Mouse (Mus musculus): ENCODE measurements at regions not wholly inside any gene's neighbourhood (a gene's known extent, or its start where the extent isn't known, plus 50 kb on each side); places are given as distances from the start of the nearest gene placed in this dataset.

DNA sequence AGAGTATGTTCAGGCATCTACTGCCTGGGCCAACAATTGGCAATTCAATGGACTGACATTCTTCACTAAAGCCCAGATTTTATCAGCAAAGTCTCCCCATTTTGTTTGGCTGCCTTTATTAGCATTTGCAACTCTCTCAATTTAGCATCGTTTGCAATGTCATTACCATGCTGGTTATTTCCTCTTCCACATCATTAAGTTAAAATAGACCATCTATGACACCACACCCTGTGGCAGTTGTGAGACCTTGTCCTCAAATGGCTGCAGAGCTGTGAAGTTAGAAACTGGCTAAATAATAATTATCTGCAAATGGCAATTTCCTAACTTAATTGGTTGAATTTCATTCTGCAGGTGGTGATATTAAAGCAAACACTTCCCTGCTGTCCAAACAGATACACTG, 381.8 kb downstream of the H2al1n start:
- Histone ChIP-seq H3K4me3 (no peak overlapping the region), H3K9me3 (no peaks in the 10 kb centered on the region), H3K36me3 (replicated peaks) (no peaks in the 10 kb centered on the region), H3K27me3 (replicated peaks; ENCODE audit: low read depth, poor library complexity, severe bottlenecking) (no peaks in the 10 kb centered on the region), H3K4me1 (no peaks in the 10 kb centered on the region), H3K27ac (replicated peaks) (no peak overlapping the region)
- DNase-seq (ENCODE audit: low spot score) = no peak
- 60% methylated on average over 1 of the region's 1 CpGs for WGBS

DNA sequence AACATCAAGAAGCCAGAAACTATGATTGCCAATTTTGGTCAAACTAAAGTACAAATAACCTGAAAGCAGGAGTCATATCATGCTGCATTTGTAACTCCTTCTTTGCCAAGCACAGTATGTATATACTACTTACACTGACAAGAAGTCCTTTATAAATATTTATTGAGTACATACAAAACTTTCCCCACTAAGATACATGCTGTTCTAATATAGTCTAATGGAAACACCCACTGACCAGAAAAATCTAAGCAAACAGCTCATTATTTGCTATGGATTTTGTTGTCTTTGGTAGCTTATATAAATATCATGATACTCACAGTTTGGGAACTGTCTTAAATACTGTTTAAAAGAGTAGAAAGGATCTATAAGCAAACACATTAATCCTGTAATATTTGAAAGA, 385.9 kb downstream of the H2al1n start:
- no peak for DNase-seq (ENCODE audit: low spot score)
- Histone ChIP-seq H3K4me3 (no peak overlapping the region), H3K36me3 (replicated peaks) (no peaks in the 10 kb centered on the region), H3K27me3 (replicated peaks; ENCODE audit: low read depth, poor library complexity, severe bottlenecking) (no peaks in the 10 kb centered on the region), H3K27ac (replicated peaks) (no peak overlapping the region), H3K4me1 (no peaks in the 10 kb centered on the region), H3K9me3 (no peaks in the 10 kb centered on the region)

DNA sequence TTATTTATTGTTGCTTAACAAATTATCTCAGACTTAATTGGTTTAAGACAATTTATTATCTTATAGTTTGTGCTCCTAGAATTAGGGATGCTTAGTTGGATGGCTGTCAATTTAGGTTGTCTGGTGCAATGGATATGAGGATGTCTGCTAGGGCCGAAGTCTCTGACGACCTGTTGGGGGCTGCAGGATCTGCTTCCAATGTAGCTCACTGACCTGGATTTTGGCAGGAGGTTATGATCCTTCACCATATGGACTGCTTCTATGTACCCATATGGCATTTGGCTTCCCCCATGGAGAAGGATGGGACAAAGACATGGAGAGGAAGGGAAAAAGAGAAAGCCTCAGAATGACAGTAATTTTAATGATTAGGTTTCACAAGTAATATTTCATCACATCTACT, 391.0 kb downstream of the H2al1n start:
- WGBS = 86% methylated on average over 2 of the region's 2 CpGs
- Histone ChIP-seq H3K27ac (replicated peaks) (no peak overlapping the region), H3K4me3 (no peak overlapping the region), H3K4me1 (no peaks in the 10 kb centered on the region), H3K36me3 (replicated peaks) (no peaks in the 10 kb centered on the region), H3K9me3 (no peaks in the 10 kb centered on the region), H3K27me3 (replicated peaks; ENCODE audit: low read depth, poor library complexity, severe bottlenecking) (no peaks in the 10 kb centered on the region)
- DNase-seq (ENCODE audit: low spot score) = no peak

DNA sequence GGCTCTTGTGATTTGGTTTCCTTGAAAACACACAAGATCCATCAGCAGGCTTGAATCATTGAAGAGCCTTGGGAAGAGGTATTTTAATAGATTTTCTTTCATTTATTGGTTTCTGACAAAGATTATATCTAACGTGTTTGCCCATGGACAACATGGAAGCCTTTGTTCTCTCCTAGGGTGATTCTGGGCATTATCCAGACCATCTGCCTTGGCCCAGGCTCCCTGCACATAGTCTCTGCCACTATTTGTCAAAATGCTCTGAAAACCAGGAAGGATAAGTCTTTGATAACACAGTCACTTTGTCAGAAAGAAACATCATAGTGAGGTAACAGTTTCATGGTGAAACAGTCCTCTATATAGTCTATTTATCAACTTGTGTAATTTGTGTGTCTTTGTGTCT, 398.2 kb downstream of the H2al1n start:
- WGBS = 85% methylated on average over 1 of the region's 1 CpGs
- DNase-seq (ENCODE audit: low spot score) = no peak
- H3K9me3 ChIP-seq = no peaks in the 10 kb centered on the region
- no peak overlapping the region for H3K27ac ChIP-seq (replicated peaks)
- H3K4me1 ChIP-seq = no peaks in the 10 kb centered on the region
- no peaks in the 10 kb centered on the region for H3K27me3 ChIP-seq (replicated peaks; ENCODE audit: low read depth, poor library complexity, severe bottlenecking)
- H3K36me3 ChIP-seq (replicated peaks) = no peaks in the 10 kb centered on the region
- no peak overlapping the region for H3K4me3 ChIP-seq

DNA sequence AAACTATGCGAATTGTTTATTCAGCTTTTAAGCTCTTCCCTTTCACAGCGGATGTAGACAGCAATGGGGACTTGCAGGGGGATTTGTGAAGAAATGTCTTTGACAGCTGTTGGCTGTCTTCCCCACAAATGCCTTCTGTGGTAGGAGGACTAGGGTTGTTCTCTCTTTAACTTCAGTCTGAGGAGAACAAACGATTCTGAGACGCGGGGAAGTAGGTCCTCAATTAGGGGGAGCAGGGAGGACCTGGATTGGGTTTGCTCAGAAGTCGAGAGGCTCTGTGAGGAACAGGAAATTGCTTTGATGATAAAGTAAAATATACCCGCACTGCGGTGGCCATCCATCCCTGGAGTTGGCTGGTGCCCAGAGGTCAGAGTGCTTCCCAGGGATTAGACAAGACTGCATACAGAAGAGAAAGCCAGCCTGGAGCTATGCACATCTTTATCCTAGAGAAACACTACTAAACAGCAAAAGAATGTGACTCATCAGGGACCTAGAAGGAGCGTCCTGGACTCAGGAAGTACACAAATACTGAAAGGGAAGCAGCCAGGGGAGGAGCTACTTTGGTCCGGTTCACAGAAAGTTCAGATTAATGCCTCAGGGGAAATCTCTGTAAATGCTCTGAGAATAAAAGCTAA, 417.4 kb downstream of the H2al1n start:
- Histone ChIP-seq H3K9me3 (no peaks in the 10 kb centered on the region), H3K27ac (replicated peaks) (no peak overlapping the region), H3K27me3 (replicated peaks; ENCODE audit: low read depth, poor library complexity, severe bottlenecking) (no peaks in the 10 kb centered on the region), H3K36me3 (replicated peaks) (no peaks in the 10 kb centered on the region), H3K4me3 (no peak overlapping the region), H3K4me1 (0 out of 2 replicates have a peak, but pooled peaks cover 3% of the 10 kb centered on the region)
- DNase-seq (ENCODE audit: low spot score) = peak; percentile 45
- WGBS = 28% methylated on average over 10 of the region's 10 CpGs

DNA sequence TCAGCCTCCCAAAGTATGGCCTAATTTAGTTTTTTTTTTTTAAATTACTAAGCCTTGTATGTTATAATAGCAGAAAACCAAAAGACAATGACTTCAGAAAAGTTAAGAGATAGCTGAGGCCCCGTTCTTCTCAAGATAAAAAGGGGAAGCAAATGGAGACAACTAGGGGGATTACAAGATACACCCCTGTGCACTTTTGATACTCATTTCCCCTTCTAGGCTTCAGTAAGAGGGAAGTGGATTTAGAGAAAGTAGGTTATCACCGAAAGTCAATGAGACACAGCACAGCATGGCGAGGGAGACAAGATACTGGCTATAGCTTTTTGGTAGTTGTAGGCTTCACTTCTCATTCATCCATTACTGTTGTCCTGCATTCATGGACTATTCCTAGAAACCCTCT, 428.4 kb downstream of the H2al1n start:
- no peak overlapping the region for H3K4me3 ChIP-seq
- H3K27me3 ChIP-seq (replicated peaks; ENCODE audit: low read depth, poor library complexity, severe bottlenecking) = no peaks in the 10 kb centered on the region
- no peak overlapping the region for H3K27ac ChIP-seq (replicated peaks)
- H3K36me3 ChIP-seq (replicated peaks) = no peaks in the 10 kb centered on the region
- no peaks in the 10 kb centered on the region for H3K9me3 ChIP-seq
- H3K4me1 ChIP-seq = no peaks in the 10 kb centered on the region
- 92% methylated on average over 3 of the region's 3 CpGs for WGBS
- no peak for DNase-seq (ENCODE audit: low spot score)

DNA sequence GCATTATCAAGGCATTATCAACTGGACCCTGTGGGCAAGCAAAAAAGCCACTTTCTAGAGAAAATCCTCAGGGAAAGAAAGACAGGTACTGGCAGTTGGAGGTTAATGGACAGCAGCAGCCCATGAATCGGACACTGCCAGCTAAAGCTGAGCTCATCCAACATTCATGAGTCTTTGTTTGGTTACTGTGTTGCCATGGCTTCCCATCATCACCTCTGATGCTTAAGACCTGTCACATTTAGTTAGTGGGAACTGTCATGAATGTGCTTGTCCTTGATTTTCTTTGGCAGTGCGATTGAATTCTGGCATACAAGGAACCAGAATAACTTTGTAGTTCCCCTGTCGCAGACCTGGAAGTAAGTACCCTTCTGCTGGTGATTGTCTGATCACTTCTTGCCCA, 453.9 kb downstream of the H2al1n start:
- 68% methylated on average over 3 of the region's 3 CpGs for WGBS
- Histone ChIP-seq H3K27me3 (replicated peaks; ENCODE audit: low read depth, poor library complexity, severe bottlenecking) (no peaks in the 10 kb centered on the region), H3K36me3 (replicated peaks) (no peaks in the 10 kb centered on the region), H3K27ac (replicated peaks) (no peak overlapping the region), H3K9me3 (no peaks in the 10 kb centered on the region), H3K4me3 (no peak overlapping the region), H3K4me1 (no peaks in the 10 kb centered on the region)
- no peak for DNase-seq (ENCODE audit: low spot score)

DNA sequence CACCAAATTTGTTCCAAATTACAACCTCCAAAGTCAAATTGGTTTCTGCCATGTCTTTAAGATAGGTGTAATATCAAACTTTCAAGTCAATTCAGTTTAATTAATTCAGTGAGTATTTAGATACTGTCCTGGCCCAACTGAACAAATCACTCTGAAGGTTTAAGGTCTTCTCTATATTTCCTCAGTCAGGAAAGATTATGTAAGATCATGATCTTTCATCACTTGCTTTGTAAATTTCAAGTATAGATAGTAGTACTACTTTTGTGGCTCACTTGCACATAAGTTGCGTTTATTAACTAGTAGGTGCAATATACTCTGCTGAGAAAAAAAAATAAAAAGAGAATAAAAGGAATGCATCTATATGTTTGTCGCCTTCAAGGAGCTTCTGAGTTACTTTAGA, 485.4 kb downstream of the H2al1n start:
- Histone ChIP-seq H3K4me1 (no peaks in the 10 kb centered on the region), H3K9me3 (no peaks in the 10 kb centered on the region), H3K27ac (replicated peaks) (no peak overlapping the region), H3K4me3 (no peak overlapping the region), H3K36me3 (replicated peaks) (no peaks in the 10 kb centered on the region), H3K27me3 (replicated peaks; ENCODE audit: low read depth, poor library complexity, severe bottlenecking) (no peaks in the 10 kb centered on the region)
- no peak for DNase-seq (ENCODE audit: low spot score)
- WGBS = 83% methylated on average over 2 of the region's 2 CpGs

DNA sequence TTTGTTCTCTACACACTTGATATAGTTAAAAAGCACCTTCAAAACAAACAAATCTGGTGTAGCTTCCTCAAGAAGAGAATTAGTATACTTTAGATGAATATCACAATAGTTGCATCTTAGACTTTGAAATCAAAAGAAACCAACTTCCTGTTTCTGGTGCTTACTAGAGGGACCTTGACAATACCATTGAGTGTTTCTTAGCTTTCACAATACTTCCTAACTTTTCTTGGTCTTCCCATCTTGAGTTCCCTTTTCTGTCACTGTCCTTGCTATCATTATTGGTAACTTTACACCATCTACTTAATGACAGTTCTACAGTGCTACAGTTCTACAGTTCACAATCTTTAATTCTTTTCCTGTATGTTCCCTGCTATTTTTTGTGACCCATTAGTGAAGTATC, 528.1 kb downstream of the H2al1n start:
- no peaks in the 10 kb centered on the region for H3K36me3 ChIP-seq (replicated peaks)

More for the DNA sequence above, 528.1 kb downstream of the H2al1n start:
- H3K4me3 ChIP-seq = no peak overlapping the region
- H3K9me3 ChIP-seq = no peaks in the 10 kb centered on the region
- no peak for DNase-seq (ENCODE audit: low spot score)
- H3K27ac ChIP-seq (replicated peaks) = no peak overlapping the region
- no peaks in the 10 kb centered on the region for H3K27me3 ChIP-seq (replicated peaks; ENCODE audit: low read depth, poor library complexity, severe bottlenecking)
- no peaks in the 10 kb centered on the region for H3K4me1 ChIP-seq

Data from embryonic facial prominence, embryonic 10.5 days (tissue).